Mouse (Mus musculus): ENCODE data around the gene Pitpnm3.

The Pitpnm3 gene

DNA sequence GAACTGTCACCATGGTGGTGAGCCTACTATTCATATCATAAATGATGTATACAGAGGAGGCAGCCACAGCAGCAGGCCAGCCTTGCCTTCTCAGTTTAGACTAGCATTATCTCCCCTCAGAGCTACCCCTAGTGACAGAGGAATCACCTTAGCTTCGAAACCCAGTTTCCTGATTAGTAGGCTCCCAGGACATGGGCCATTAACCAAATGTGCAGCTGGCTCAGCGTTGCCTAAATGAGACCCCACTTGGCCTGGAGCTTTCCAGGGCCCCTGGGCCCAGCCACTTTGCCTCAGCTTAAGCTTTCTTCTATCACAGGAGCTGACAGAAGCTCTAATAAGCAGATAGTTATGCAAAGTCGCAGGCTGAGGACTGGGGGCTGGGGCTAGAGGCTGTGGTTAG lies 39.6 kb downstream of the Pitpnm3 start:
- no peak for DNase-seq (ENCODE audit: extremely low read depth, insufficient read length, low spot score)

DNA sequence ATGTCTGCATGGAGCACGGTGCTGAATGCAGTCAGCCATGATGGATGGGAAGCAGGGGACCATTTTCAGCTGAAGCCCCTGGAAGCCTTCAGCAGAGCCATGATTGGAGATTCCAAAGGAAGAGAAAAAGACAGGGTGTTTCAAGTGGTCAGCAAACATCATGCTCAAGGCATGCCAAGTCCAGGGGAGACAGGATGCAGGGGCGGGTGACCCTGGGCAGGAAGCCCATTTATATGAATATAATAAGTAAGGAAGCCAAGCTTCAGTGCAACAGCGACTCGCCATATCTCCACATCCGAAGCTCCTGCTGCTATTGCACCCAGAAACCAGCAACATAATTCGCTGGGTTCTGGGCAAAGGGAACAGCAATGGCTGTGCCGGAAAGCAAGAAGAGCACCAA lies 41.1 kb downstream of the Pitpnm3 start:
- DNase-seq (ENCODE audit: extremely low read depth, insufficient read length, low spot score): no peak

GRCm38 (mm10) chr11:72092390-72092789 lies 43.2 kb downstream of the Pitpnm3 start:
- no peak for DNase-seq (ENCODE audit: extremely low read depth, insufficient read length, low spot score)

DNA sequence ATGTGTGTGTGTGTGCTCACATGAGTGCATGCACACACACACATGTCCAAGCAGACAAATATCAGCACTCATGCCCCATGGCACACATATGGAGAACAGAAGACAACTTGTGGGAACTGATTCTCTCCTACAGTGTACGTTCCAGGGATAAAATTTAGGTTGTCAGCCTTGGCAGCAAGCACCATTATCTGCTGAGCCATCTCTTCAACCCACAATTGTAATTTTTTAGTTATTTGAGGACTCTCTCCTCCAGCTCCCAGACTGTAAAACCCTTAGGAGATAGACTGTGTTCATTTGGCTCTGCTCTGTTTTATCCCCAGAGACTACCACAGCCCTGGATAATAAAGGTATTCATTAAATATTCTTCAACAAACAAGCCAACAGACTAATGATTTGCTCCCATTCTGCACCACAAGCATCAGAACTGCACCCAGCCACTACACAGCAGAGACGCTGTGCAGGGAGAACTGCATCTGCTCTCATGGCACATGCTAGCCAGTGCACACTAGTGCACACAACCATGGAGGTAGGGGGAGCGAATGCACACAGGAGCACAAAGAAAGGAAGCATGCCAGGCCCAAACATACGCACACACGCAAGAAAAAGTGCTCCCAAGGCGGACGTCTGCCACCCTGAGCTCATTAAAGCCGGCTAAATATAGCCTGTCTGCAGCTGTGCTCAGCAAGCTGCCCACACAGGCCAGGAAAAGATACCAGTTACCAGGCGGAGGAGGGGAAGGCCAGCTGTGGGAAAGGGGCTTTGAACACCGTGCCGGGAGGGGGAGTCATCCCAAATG lies 49.1 kb downstream of the Pitpnm3 start:
- no peak for DNase-seq (ENCODE audit: extremely low read depth, insufficient read length, low spot score)

DNA sequence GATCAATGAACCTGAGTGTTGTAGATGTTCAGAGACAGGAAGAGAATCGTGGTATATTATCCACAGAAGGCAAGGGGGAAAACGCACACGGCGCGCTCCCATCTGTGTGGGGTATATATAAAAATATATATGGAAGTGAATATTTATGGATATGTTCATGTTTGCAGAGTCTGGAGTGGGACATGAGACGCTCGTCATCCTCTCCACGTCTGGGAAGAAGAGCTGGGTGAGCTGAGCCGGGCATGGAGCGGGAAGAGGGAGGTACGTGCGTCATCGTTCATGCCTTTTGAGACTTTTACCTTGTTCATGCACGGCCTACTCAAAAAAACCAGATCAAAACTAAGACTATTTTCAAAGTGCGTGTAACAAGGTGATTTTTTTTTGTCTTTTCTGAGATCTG lies 51.2 kb downstream of the Pitpnm3 start:
- no peak for DNase-seq (ENCODE audit: extremely low read depth, insufficient read length, low spot score)

- DNase-seq (ENCODE audit: extremely low read depth, insufficient read length, low spot score): no peak
These were observed 53.0 kb downstream of the Pitpnm3 start for GRCm38 (mm10) chr11:72082601-72083000.

DNA sequence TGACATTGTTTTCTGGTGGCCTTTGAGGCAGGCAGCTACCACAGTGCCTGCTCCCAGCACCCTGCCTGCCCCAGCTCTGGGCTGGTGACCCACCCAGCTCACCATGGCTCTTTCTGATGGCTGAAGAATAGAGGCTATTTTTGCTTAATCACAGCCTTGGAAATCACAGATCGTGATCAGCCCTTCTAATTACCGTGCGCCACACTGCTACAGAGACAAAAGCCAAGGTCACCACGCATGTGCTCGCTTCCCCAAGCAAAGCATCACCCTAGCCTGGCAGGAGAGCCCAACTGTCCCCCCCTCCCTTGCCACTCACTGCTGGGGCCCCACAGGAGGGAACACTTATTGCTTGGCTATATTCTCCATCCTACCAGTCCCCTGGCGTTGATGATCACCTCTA lies 55.1 kb downstream of the Pitpnm3 start:
- no peak for DNase-seq (ENCODE audit: extremely low read depth, insufficient read length, low spot score)

DNA sequence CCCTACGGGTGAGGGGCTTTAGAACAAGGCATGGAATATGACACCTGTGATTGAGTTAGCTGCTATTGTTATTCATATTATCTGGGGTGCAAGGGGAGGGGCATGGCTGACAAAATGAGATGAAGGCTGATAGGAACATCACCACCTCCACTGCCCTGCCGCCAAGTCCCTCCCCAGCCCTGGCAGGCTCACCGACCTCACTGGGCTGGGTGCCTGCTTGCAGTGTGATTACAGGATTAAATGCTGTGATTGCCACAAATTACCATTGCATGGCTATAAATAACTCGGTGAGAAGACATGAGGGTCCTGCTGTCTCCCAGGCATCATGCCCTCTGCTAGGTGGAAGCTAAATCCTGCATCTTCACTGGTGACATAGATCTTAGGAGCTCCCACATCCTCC lies 56.9 kb downstream of the Pitpnm3 start:
- no peak for DNase-seq (ENCODE audit: extremely low read depth, insufficient read length, low spot score)

DNA sequence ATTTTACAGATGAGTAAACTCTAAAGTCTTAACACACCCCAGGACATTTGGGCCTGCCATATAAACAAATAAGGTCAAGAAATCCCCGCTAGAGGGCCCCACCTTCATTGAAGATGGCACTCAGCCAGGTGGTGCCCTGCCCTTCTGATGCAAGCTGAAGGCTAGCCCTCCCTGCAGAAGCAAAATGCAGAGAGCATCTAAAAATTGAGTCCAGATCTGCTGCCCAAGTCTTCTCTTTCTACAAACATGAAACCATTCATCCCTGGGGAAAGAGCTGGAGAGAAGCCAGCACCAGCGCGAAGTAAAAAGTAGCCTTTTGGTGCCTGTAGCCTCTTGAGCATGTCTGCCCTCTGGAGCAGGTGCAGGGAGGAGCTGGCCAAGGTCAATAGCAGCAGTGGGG lies 57.5 kb downstream of the Pitpnm3 start:
- DNase-seq (ENCODE audit: extremely low read depth, insufficient read length, low spot score): no peak

- DNase-seq (ENCODE audit: extremely low read depth, insufficient read length, low spot score): no peak
These were observed 61.3 kb downstream of the Pitpnm3 start for GRCm38 (mm10) chr11:72074230-72074629.

- DNase-seq (ENCODE audit: extremely low read depth, insufficient read length, low spot score): no peak
These were observed 63.2 kb downstream of the Pitpnm3 start for GRCm38 (mm10) chr11:72072331-72072905.

DNA sequence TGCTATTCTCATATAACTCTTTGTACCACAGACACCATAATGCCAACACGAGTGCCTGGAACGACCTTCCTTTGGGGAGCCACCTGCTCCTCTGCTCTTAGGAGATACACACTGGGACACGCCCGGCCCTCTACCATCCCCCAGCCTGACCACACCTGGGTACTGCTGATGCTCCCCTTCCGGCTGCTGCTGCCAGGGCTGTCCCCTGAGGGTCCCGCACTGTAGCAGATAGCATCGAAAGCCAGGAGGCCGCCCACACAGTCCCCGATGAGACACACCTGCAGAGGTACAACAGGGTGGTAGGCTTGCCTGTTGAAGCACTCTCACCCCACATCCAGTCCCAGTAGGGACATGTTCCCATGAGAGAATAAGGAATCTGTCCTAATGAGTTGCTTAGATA lies 64.8 kb downstream of the Pitpnm3 start:
- no peak for DNase-seq (ENCODE audit: extremely low read depth, insufficient read length, low spot score)

- no peak for DNase-seq (ENCODE audit: extremely low read depth, insufficient read length, low spot score)
These were observed 67.6 kb downstream of the Pitpnm3 start for GRCm38 (mm10) chr11:72068026-72068425.

- DNase-seq (ENCODE audit: extremely low read depth, insufficient read length, low spot score): no peak
These were observed 68.3 kb downstream of the Pitpnm3 start for GRCm38 (mm10) chr11:72067326-72067725.

- DNase-seq (ENCODE audit: extremely low read depth, insufficient read length, low spot score): no peak
These were observed 69.2 kb downstream of the Pitpnm3 start for GRCm38 (mm10) chr11:72066330-72066729.

DNA sequence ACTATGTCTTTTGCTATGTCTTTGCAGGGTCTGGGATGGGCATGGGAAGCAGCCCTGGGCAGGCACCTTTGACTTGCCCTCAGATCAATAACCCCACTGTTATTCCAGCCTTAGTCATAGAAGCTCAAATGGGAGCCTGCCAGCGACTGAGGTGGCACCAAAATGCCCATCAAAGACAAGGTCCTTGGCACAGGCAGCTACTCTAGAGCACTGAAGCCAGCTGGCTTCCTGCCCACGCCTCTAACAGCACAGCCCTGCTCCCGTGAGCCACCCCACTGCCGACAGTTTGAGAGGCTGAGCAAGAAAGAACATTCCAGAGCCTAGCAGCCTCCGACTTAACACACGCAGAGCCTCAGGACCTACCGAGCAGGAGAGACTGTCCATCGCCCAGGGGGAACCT lies 70.5 kb downstream of the Pitpnm3 start:
- peak; percentile 50 for DNase-seq (ENCODE audit: extremely low read depth, insufficient read length, low spot score)

GRCm38 (mm10) chr11:72064414-72064813 lies 71.2 kb downstream of the Pitpnm3 start:
- no peak for DNase-seq (ENCODE audit: extremely low read depth, insufficient read length, low spot score)

GRCm38 (mm10) chr11:72061093-72061620 lies 74.4 kb downstream of the Pitpnm3 start:
- no peak for DNase-seq (ENCODE audit: extremely low read depth, insufficient read length, low spot score)

DNA sequence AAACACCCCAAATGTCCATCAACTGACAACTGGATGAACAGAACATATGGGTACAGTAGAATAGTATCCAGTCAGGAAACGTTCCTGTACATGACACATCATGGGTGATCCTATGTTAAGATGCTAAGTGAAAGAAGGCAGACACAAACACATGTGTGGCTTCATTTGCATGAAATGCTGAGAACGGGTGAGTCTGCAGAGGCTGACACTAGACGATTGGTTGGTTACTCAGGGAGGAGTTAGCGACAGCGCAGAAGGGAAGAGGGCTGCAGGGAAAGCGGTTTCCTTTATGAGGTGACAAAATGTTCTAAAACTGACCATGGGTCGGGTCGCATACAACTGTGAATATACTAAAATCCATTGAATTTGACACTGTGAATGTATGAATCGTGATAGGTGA lies 75.2 kb downstream of the Pitpnm3 start:
- no peak for DNase-seq (ENCODE audit: extremely low read depth, insufficient read length, low spot score)

DNA sequence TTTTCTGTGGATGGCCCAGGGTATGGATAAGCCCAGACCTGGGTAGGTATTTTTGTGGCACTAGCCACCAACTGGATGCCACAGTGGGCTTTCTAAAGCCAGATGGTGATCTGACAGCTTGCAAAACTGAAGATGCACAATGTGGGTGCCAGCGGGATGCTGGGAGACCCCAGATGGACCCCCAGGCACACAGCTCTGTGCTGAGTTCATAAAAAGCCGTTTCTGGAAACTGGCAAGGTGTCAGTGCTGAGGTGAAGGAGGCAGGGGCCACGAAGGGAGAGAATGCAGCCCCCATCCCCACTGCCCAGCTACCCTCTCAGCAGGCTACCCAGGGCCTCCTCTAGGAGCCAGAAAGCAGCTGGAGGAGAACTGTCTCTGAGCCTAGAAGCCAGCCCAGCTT lies 78.4 kb downstream of the Pitpnm3 start:
- DNase-seq (ENCODE audit: extremely low read depth, insufficient read length, low spot score): no peak

DNA sequence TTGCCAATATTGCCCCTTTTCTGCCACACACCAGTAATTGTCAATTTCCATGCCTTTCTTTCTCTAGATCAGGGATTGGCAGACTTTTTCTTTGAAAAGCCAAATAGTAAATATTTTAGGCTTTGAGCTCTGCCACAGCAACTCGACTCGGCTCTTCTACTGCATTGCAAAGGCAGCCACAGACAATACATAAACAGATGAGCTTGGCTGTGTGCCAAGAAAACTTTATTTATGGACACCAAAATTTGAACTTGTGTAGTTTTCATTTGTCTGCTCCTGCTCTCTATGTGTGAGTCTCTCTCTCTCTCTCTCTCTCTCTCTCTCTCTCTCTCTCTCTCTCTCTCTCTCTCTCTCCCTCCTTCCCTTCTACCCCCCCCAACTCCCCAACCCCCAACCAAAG lies 80.4 kb downstream of the Pitpnm3 start:
- DNase-seq (ENCODE audit: extremely low read depth, insufficient read length, low spot score): no peak

- no peak for DNase-seq (ENCODE audit: extremely low read depth, insufficient read length, low spot score)
These were observed 82.9 kb downstream of the Pitpnm3 start for GRCm38 (mm10) chr11:72052636-72053035.

All from 3134 (cell line).